Mouse (Mus musculus) spleen, adult 2 months (tissue): ENCODE data around the gene Rps7. TPM values are rescaled to one million over a fixed set of nuclear protein-coding genes. Genes with fewer than 3 reads are reported as not detected.

Experiments
- DNase-seq, 2 experiments: peaks; one replicate each; pipeline versions ENCODE4 v3.0.0 to v3.0.0-alpha.2; 2012 to 2021; ENCODE audit warnings: low spot score in 2 of 2, low read depth in 1 of 2
- H3K27ac ChIP-seq: fragments of 200-500 bp; 2 replicates; pipeline ENCODE4 v1.5.1; 2012; ENCODE audit warnings: low read length, inconsistent platforms; ENCODE audit not compliant: insufficient read depth
- H3K27me3 ChIP-seq: fragments of 200-500 bp; 2 replicates; pipeline ENCODE4 v1.6.1; 2012; ENCODE audit warnings: mild to moderate bottlenecking, moderate library complexity, low read length, inconsistent platforms; ENCODE audit not compliant: control insufficient read depth, insufficient read depth
- H3K36me3 ChIP-seq: fragments of 200-500 bp; 2 replicates; pipeline ENCODE4 v1.6.1; 2012; ENCODE audit warnings: mild to moderate bottlenecking, low read length, inconsistent platforms; ENCODE audit not compliant: control insufficient read depth, insufficient read depth
- H3K4me1 ChIP-seq: fragments of 200-500 bp; 2 replicates; pipeline ENCODE4 v1.6.1; 2011; ENCODE audit warnings: inconsistent platforms; ENCODE audit not compliant: control insufficient read depth, insufficient read depth, insufficient read length
- H3K4me3 ChIP-seq: fragments of 200-500 bp; 2 replicates; pipeline ENCODE4 v1.5.1; 2011; ENCODE audit warnings: mild to moderate bottlenecking, inconsistent platforms; ENCODE audit not compliant: insufficient read depth, insufficient read length; ENCODE audit errors: extremely low read depth
- CTCF ChIP-seq: fragments of 200-500 bp; IDR thresholded peaks from 2 replicates; pipeline ENCODE4 v1.5.1; 2011; ENCODE audit warnings: mild to moderate bottlenecking, inconsistent platforms; ENCODE audit not compliant: insufficient read depth, insufficient read length, insufficient replicate concordance; ENCODE audit errors: extremely low read depth
- POLR2A ChIP-seq: fragments of 200-500 bp; IDR thresholded peaks from 2 replicates; pipeline ENCODE4 v1.6.1; 2011; ENCODE audit warnings: low read depth, low read length, inconsistent platforms
- WGBS: fragments of 180-500 bp; shearing (Covaris S2); methylation state at CpG from one replicate; pipeline ENCODE4 v1.1.7; 2018; 5-methylcytosine and 5-hydroxymethylcytosine counted together
- polyA plus RNA-seq: library from polyadenylated mRNA; depleted of rRNA; stranded (reverse); fragments of >200 nt; gene quantifications from 2 replicates; pipeline ENCODE4 v1.2.3, GENCODE M21; 2012

Rps7 gene
- polyA plus RNA-seq, 1 experiment, result 315 TPM

- Histone ChIP-seq H3K27ac (no peak overlapping the region), H3K36me3 (no peaks in the 10 kb centered on the region), H3K4me1 (no peaks in the 10 kb centered on the region), H3K4me3 (no peak overlapping the region), H3K27me3 (no peaks in the 10 kb centered on the region)
- 36% methylated on average over 7 of the region's 7 CpGs for WGBS
- no peak for DNase-seq
- TF ChIP-seq CTCF (no peak), POLR2A (no peak)
These were observed 14.1 kb downstream of the Rps7 start for GRCm38 (mm10) chr12:28621451-28622166.

- Histone ChIP-seq H3K4me1 (no peaks in the 10 kb centered on the region), H3K27ac (no peak overlapping the region), H3K4me3 (no peak overlapping the region), H3K36me3 (no peaks in the 10 kb centered on the region), H3K27me3 (no peaks in the 10 kb centered on the region)
- WGBS, result 47% methylated on average over 4 of the region's 4 CpGs
- DNase-seq, result no peak
- TF ChIP-seq POLR2A (no peak), CTCF (no peak)
These were observed 18.5 kb downstream of the Rps7 start for GRCm38 (mm10) chr12:28617297-28617696.

- no peak for DNase-seq
- no peaks in the 10 kb centered on the region for H3K4me1 ChIP-seq
- H3K4me3 ChIP-seq, result no peak overlapping the region
- TF ChIP-seq CTCF (no peak), POLR2A (no peak)
- no peak overlapping the region for H3K27ac ChIP-seq
- no peaks in the 10 kb centered on the region for H3K27me3 ChIP-seq
- H3K36me3 ChIP-seq, result no peaks in the 10 kb centered on the region
- 68% methylated on average over 7 of the region's 7 CpGs for WGBS
These were observed 21.4 kb downstream of the Rps7 start for GRCm38 (mm10) chr12:28614401-28614800.

GRCm38 (mm10) chr12:28612391-28612790 lies 23.4 kb downstream of the Rps7 start:
- no peaks in the 10 kb centered on the region for H3K4me1 ChIP-seq
- H3K36me3 ChIP-seq, result no peaks in the 10 kb centered on the region
- H3K4me3 ChIP-seq, result no peak overlapping the region
- TF ChIP-seq POLR2A, result no peak
- no peak for TF ChIP-seq CTCF
- WGBS, result 80% methylated on average over 6 of the region's 6 CpGs
- DNase-seq, result no peak
- H3K27me3 ChIP-seq, result no peaks in the 10 kb centered on the region
- no peak overlapping the region for H3K27ac ChIP-seq

- no peaks in the 10 kb centered on the region for H3K36me3 ChIP-seq
- H3K4me1 ChIP-seq, result no peaks in the 10 kb centered on the region
- DNase-seq, result no peak
- H3K4me3 ChIP-seq, result no peak overlapping the region
- H3K27me3 ChIP-seq, result no peaks in the 10 kb centered on the region
- TF ChIP-seq POLR2A (no peak), CTCF (no peak)
- H3K27ac ChIP-seq, result no peak overlapping the region
- 80% methylated on average over 17 of the region's 17 CpGs for WGBS
These were observed 28.0 kb downstream of the Rps7 start for GRCm38 (mm10) chr12:28607546-28608305.

GRCm38 (mm10) chr12:28603494-28603893 lies 32.3 kb downstream of the Rps7 start:
- WGBS, result 63% methylated on average over 1 of the region's 1 CpGs

GRCm38 (mm10) chr12:28602259-28602658 lies 33.5 kb downstream of the Rps7 start:
- Histone ChIP-seq H3K27ac (no peak overlapping the region), H3K4me3 (no peak overlapping the region), H3K4me1 (no peaks in the 10 kb centered on the region), H3K36me3 (no peaks in the 10 kb centered on the region), H3K27me3 (no peaks in the 10 kb centered on the region)
- no peak for TF ChIP-seq POLR2A
- TF ChIP-seq CTCF, result no peak
- DNase-seq, result no peak
- WGBS, result 45% methylated on average over 4 of the region's 4 CpGs

More at GRCm38 (mm10) chr12:28603494-28603893, 32.3 kb downstream of the Rps7 start:
- Histone ChIP-seq H3K4me1 (no peaks in the 10 kb centered on the region), H3K4me3 (no peak overlapping the region), H3K27me3 (no peaks in the 10 kb centered on the region), H3K36me3 (no peaks in the 10 kb centered on the region), H3K27ac (no peak overlapping the region)
- DNase-seq, result no peak
- TF ChIP-seq CTCF (no peak), POLR2A (no peak)
